Mouse (Mus musculus) 416B (cell line): ENCODE measurements around the gene Ippk.

Experiments used
- DNase-seq: peaks from one replicate; pipeline ENCODE4 v3.0.0; 2011; ENCODE audit warnings: low read depth

Ippk gene

GRCm38 (mm10) chr13:49420754-49421605, at the start of gene Ippk:
Gene Ippk, plus strand, starts transcription at chr13:49421249.
- peak; percentile 99 for DNase-seq

GRCm38 (mm10) chr13:49371428-49371899, 49.6 kb upstream of the Ippk start:
- peak; percentile 97 for DNase-seq

DNA sequence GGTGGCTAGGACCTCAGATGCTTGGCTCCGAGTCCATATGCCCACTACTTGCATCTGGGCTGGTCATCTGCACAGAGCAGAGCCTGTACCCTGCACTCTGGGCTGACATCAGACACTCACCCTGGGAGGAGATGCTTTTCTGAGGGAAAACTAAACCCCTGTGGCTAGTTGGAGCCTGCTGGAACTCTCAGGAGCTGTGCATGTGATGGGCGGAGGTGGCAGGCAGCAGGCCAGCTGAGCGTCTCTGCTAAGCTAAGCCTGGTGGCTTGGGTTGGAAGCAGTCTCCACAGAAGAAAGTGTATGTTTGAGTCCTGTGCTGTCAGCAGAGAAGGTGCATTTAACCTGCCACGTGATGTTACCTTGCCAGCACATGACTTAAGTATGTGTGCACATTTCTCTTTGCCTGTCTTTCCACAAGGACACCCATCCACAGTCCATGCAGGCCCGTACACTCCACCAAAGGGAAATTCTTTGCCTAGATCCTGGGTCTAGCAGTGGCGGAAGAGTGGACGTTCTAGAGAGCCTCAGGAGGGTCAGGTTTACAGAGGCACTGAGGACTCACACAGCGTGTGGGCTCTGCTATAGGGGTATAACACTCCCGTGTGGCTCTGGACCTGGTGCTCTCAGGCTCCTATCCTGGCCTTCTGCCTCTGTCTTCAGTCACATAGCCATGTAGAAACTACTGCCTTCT, 48.5 kb upstream of the Ippk start:
- DNase-seq: no peak

- no peak for DNase-seq
Measured at GRCm38 (mm10) chr13:49374304-49374703, 46.7 kb upstream of the Ippk start.

GRCm38 (mm10) chr13:49374730-49375129, 46.3 kb upstream of the Ippk start:
- no peak for DNase-seq

- DNase-seq: no peak
Measured at GRCm38 (mm10) chr13:49377608-49378007, 43.4 kb upstream of the Ippk start.

DNA sequence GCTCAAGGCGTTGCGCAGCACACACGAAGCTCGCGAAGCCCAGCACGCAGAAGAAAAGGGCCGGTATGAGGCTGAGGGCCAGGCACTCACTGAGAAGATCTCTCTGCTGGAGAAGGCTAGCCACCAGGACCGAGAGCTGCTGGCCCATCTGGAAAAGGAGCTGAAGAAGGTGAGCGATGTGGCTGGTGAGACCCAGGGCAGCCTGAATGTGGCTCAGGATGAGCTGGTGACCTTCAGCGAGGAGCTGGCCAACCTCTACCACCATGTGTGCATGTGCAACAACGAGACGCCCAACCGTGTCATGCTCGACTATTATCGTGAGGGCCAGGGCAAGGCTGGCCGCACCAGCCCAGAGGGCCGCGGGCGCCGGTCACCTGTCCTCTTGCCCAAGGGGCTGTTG, 41.7 kb upstream of the Ippk start:
- DNase-seq: no peak

DNA sequence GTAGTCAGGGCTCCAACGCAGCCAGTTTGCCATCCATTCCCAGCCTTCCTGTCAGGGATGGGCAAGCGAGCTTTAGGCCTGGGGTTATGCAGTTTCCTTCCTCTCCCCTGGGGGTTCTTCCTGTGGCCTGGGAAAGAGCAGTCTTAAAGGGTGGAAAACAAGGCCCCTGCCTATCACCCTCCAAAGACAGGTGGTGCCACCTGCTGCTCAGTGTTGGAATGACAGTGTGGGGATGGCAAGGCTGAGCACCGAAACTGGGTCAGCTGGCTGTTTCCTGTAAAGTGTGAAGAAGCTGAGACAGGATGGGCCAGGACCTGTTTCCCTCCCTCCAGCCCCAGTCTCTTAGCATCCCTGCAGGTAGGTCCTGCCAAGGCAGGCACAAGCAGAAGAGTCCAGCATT, 39.8 kb upstream of the Ippk start:
- DNase-seq: peak; percentile 80

DNA sequence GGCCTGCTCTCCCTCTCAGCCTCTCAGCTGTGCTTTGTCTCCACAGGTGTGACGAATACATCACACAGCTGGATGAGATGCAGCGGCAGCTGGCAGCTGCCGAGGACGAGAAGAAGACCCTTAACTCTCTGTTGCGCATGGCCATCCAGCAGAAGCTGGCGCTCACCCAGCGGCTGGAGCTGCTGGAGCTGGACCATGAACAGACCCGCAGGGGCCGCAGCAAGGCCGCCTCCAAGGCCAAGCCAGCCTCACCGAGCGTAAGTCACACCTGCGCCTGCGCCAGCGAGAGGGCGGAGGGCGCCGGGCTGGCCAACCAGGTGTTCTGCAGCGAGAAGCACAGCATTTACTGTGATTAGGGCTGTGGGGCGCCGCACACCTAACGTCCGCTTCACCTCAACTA, 38.1 kb upstream of the Ippk start:
- no peak for DNase-seq

- DNase-seq: no peak
Measured at GRCm38 (mm10) chr13:49384751-49385463, 36.1 kb upstream of the Ippk start.

DNA sequence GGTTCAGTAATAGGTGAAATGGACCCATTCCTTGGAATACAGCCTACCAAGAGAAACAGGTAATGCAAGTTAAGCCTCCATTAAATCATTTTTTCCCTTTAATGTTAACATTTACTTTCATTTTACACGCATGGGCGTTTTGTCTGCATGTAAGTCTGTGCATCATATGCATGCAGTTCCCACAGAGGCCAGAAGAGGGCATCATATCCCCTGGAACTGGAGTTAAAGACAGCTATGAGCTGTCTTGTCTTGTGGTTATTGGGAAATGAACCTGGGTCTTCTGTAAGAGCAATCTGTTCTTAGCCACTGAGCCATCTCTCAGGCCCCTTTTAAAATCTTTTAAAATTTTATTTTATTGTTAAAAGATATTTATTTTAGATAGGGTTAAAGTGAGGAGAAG, 29.7 kb upstream of the Ippk start:
- DNase-seq: peak; percentile 86

GRCm38 (mm10) chr13:49393579-49393978, 27.5 kb upstream of the Ippk start:
- peak; percentile 96 for DNase-seq

DNA sequence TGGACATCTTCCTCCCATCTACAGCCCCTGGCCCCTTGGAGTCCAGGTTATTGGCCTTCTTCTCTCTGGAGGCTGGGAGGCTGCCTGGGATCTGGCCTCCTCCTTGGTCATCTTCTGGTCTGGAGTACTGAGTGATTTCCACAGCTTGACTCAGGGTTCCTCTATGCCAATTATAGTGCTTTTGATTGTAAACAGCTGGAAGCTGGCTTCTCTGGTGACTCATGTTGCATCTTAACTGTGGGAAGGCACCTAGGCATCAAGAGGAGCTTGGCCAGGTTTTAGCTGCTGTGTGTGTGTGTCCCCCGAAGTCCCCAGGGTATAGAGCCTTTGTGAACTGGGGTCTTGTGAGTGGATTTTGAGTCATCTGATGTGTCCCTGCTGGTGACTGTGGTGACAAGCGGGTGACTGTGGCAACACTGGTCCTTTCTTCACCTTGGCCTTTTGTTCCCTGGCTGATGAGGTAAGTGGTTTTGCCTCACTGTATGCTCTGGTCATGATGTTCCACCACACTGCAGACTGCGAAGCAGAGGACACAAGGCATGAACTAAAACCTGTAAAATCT, 26.1 kb upstream of the Ippk start:
- DNase-seq: peak; percentile 64

DNA sequence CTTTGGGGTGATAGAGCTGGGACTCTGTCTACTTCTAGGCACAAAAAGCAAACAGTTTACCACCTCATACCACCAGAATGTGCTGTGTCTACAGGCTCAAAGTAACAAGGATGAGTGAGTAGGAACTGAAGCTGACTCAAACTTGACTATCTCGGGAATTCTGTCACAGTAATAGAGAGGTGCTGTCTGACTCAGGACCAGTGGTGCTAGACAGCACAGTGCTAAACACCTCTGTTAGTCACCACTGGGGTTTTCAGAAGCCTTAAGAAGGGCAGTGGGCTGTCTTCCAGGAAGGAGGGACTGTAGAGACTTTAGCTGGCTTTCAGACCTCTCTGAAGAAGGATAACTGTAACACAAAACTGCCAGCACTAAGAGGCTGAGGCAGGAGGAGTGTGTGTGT, 24.3 kb upstream of the Ippk start:
- DNase-seq: peak; percentile 40

GRCm38 (mm10) chr13:49398191-49398590, 22.9 kb upstream of the Ippk start:
- peak; percentile 92 for DNase-seq

DNA sequence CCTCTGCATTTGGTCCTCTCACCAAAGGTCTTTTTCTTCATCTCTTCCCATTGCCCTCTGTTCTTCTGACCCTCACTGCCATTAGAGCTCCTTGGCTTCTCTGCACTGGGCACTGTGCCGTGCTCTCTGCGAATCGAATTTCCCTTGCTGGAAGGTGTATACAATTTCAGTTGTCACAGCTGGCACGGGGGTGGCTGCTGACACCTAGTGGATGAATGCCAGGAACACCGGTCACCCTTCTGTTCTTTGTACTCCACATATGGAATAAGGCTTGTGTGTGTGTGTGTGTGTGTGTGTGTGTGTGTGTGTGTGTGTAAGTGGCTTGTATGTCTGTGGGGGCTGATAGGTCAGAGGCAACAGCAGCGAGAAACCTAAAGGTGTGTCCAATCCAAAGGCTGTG, 20.9 kb upstream of the Ippk start:
- DNase-seq: peak; percentile 83

GRCm38 (mm10) chr13:49402628-49403027, 18.4 kb upstream of the Ippk start:
- DNase-seq: peak; percentile 20

- no peak for DNase-seq
Measured at GRCm38 (mm10) chr13:49407795-49408194, 13.3 kb upstream of the Ippk start.

GRCm38 (mm10) chr13:49421606-49421917, 513 bp downstream of the Ippk start:
- DNase-seq: peak; percentile 47

DNA sequence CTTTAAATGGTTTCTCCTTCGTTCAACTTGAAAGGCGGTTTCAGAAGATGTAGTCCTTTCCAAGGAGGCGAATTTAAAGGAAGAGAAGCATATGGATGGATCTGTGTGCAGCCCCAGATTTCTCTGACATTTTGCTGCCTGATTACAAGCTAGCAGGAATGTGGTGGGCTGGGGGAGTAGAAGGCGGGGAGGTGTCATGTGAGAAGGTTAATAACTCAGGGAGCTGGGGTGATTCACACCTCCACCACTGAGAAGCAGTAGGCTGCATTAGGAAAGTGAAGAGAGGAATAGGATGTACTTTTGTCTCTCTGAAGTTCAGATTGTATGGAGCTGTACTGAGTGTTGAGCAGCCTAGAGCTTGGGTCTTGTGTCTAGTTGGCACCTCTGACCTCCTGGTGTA, 910 bp downstream of the Ippk start:
- peak; percentile 45 for DNase-seq

DNA sequence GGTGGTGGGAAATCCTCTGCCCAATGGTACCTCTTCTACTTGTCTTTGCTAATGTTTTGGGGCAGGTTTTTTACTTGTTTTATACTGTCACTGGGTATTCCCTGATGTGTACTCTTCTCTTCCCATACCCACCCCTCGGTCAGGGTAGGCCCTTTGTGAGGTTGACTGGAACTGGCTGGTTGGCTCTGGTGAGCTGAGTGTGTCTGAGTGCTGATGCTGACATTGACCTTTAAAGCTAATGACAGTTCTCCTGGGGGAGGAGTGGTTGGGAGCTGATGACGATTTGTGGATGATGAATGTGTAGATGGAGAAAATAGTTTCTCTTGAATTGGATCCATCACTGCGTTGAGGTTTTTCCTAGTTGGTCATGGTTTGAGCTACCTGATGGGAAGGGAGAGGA, 5.7 kb downstream of the Ippk start:
- no peak for DNase-seq

- DNase-seq: no peak
Measured at GRCm38 (mm10) chr13:49428042-49428675, 7.1 kb downstream of the Ippk start.
